Mouse (Mus musculus) midbrain, embryonic 11.5 days (tissue): ENCODE results near the gene Nprl3. TPM values are rescaled to one million over a fixed set of nuclear protein-coding genes. Genes with fewer than 3 reads are reported as not detected.

Experiments used
- polyA plus RNA-seq: library from polyadenylated mRNA; unstranded; fragments of >200 nt; fragmentation: Nextera tagmentation; extraction: Ambion mirVana; gene quantifications from 2 replicates; pipeline ENCODE4 v1.2.1, GENCODE M21; 2014

The Nprl3 gene
- polyA plus RNA-seq, 1 experiment from 2014 or later, result 28.3 TPM

Other genes with a start within 250 kb of the Nprl3 start
- gene Il9r, start 67.4 kb downstream of the Nprl3 start, polyA plus RNA-seq, result not detected in 2 replicates
- gene Snrnp25, start 62.3 kb downstream of the Nprl3 start, polyA plus RNA-seq, result 77.0 and 87.0 TPM in 2 replicates
- gene Rhbdf1, start 45.4 kb downstream of the Nprl3 start, polyA plus RNA-seq, result 13.2 and 14.1 TPM in 2 replicates
- gene Mpg, start 41.2 kb downstream of the Nprl3 start, polyA plus RNA-seq, result 24.8 and 27.2 TPM in 2 replicates
- gene Hba-x, start 8.7 kb upstream of the Nprl3 start, polyA plus RNA-seq, result 3,185 and 3,229 TPM in 2 replicates
- gene Hba-a1, start 15.8 kb upstream of the Nprl3 start, polyA plus RNA-seq, result 2,946 and 2,965 TPM in 2 replicates
- 6.9 and 7.2 TPM in 2 replicates for gene Hbq1b, start 19.3 kb upstream of the Nprl3 start, polyA plus RNA-seq
- 5,591 and 5,690 TPM in 2 replicates for gene Hba-a2, start 28.8 kb upstream of the Nprl3 start, polyA plus RNA-seq
- 0.30 and 0.77 TPM in 2 replicates for gene Hbq1a, start 32.4 kb upstream of the Nprl3 start, polyA plus RNA-seq
- 21.4 and 23.2 TPM in 2 replicates for gene Sh3pxd2b, start 80.1 kb upstream of the Nprl3 start, polyA plus RNA-seq
- 67.7 and 71.6 TPM in 2 replicates for gene Ubtd2, start 187.7 kb upstream of the Nprl3 start, polyA plus RNA-seq